Mouse (Mus musculus): ENCODE results near the gene Dhx30.
"Not testable (repeated sequence)": the region's sequence is repeated elsewhere in the genome, so short reads cannot be mapped to it uniquely, and the experiment has no call there.

The Dhx30 gene

DNA sequence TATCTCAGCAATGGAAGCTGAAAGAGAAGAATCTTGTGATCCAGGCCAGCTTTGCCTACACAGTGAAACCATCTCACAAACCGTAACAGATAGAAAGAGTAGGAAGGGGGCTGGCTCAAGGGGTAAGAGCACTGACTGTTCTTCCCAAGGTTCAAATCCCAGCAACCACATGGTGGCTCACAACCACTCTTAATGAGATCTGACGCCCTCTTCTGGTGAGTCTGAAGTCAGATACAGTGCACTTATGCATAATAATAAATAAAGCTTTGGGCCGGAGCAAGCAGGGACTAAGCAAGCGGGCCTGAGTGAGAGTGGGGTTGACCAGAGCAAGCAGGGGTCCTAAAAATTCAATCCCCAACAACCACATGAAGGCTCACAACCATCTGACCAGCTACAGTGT lies 24.3 kb downstream of the Dhx30 start:
- no peak for DNase-seq

DNA sequence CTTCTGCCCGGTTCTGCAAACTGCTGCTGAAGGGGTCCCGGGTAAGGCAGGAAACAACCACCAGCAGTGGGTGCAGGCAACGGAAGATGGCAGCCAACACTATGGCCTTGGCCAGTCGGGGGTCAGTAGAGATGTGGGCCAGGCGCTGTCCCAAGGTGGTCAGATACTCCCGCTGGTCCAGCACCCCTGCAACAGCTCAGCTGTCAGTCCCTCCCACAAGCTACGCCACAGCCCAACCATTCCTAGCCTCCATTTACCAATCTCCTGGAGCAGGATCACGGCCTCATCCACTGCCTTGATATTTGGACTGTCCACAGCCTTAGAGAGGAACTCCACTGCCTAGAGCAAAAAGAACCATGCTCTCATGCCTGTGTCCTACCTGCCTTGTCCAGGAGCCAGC lies 31.9 kb downstream of the Dhx30 start:
- DNase-seq, result no peak

DNA sequence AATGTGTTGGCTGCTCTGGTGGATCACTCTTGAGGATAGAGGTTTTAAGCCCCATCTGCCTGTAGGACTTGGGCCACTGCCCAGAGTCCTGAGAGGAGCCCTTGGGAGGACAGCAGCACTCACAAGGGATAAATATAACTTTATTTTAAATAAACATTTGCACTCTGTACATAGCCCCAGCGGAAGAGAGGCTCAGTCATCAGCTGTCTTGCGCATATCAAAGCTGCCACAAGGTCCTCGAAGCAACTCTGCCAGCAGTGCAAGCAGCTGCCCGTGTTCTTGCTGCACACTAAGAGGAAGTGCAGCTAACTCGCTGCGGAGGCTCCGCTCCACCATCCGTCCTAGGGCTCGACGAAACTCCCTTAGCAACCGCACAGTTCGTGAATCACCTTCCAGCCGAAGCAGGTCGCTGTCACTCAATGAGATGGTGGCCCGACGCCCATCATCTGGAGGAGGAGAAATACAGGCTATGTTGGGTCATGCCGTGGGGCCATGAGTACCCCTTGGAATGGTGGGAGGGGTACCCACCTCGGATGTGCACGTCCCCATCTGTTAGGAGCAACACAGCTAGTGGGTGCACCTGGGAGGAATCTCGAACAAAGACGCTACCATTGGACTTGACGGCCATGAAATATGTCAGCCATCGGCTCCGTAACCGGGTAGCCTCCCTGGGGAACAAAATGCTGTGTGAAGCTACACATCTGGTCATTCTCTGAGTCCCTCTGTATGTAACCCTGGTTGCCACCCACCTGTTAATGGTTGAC lies 33.2 kb downstream of the Dhx30 start:
- DNase-seq, result no peak

DNA sequence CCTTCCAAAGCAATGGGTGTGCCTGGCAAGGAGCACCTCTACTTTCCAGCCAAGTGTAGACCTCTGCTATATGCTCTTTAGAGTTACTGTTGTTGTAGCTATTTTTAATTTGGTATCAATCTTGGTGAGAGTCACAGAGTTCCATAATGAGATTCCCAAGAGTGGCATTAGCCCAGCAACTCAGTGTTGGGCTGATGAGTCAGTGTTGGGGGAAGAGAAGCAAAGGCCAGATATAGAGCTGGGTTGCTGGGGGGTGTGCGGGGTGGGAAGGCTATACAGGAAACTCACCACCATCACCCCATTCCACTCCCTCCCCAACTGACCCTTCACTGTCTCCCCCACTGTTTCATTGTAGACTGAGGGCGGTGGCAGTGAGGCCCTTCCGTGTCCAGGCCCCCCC lies 36.6 kb downstream of the Dhx30 start:
- DNase-seq, result no peak

DNA sequence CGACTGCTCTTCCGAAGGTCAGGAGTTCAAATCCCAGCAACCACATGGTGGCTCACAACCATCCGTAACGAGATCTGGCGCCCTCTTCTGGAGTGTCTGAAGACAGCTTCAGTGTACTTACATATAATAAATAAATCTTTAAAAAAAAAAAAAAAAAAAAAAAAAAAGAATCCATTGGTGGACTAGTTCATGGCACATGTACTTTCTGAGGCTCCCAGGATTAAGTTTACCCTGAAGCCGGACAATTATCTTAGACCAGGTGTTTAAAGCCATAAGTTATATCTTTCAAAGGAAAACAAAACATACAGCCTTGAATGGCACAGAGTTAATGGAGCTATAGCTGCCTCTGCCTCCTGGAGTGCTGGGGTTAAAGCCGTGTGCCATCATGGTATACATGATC lies 41.2 kb downstream of the Dhx30 start:
- DNase-seq, result not testable (repeated sequence)

DNA sequence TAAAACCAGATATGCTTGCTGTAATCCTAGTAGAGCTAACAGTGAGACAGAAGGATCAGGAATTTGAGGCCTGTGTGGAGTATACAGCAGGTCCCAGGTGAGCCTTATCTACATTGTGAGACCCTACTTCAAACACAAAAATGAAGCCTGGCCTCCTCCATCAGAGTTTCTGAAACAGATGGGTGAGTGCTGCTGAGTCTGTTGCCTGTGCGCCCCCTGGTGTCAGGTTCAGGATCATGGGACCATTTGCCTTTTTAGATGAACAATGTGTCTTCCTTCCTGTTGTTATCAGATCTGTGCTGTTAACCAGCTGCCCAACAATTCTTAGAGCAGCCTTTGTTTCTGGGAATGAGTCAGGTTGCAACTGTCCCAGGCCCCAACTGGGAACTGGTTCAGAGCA lies 45.8 kb downstream of the Dhx30 start:
- peak; percentile 83 for DNase-seq

DNA sequence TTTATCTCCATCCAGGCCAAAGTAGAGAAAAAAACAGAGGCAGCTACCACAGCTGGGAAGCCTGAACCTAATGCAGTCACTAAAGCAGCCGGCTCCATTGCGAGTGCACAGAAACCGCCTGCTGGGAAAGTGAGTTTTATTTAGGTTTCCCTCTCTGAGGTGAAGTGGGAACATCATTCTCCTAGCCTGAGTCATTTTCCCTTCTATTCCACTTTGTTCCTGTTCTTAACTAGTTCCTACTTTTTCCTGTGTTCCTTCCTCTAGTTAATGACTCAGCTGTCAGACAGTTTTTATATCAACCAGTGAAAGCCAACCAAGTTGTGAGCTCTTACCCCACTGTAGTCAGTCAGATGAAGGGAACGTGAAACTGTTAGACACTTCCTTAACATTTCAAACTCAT lies 46.6 kb downstream of the Dhx30 start:
- DNase-seq, result no peak

DNA sequence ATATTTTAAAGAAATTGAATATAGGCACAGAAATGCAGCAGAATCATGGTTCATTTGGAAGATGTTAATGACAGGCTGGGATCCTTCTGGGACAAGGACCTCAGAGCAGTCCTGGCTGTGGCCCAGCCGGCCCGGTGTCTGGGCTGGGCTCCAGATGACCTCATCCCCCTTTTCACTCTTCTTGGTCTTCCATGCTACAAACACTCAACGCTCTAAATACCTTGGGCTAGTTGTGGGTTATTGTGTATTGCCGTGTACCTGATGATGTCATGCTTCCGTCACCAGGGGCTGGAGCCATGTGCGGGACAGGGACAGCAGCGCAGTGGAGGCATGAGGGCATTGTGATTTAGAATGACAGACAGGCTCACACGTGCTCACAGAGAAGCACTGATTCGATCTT lies 47.3 kb downstream of the Dhx30 start:
- no peak for DNase-seq

DNA sequence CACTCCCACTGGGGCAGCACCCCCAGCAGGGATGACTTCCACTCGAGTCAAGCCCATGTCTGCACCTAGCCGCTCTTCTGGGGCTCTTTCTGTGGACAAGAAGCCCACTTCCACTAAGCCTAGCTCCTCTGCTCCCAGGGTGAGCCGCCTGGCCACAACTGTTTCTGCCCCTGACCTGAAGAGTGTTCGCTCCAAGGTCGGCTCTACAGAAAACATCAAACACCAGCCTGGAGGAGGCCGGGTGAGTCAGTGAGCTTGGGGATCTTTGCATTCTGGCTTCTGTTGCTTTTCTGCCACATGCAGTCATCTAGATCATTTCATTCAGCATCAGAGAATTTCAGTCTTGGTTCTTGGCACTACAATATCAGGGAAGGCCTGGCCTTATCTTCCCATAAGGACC lies 48.9 kb downstream of the Dhx30 start:
- no peak for DNase-seq

DNA sequence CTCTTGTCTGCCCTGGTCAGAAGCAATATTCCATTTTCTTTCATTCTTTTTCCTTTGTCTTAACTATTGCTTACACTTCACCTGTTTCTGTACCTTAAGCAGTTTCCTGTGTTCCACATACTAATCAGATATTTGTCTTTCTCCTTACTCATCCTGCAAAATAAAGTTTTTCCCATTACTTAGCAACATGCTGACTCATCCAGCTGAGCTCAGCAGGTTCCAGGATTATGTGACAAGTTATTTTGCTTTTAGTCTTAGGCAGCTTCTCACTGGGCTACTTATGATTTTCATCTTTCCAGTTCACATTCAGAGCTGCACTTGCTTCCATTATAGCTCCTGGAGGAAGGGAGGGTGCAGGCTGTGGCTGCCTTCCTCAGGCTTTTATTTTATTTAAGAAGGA lies 53.0 kb downstream of the Dhx30 start:
- DNase-seq, result no peak

DNA sequence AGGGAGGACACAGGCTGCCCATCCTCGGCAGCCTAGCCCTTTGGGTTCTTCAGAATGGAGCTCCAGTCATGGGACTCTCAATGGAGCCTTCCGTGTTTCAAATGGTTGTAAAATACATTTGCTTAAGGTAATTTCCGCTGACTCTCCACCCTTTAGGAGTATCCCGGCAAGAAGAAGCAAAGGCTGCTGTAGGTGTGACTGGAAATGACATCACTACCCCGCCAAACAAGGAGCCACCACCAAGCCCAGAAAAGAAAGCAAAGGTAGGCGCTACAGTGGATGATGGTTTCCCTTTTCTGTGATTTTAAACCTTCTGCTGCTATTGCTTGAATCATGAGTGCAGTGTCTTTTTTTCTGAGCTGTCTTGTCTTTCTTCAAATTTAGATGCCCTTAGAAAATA lies 54.8 kb downstream of the Dhx30 start:
- no peak for DNase-seq

DNA sequence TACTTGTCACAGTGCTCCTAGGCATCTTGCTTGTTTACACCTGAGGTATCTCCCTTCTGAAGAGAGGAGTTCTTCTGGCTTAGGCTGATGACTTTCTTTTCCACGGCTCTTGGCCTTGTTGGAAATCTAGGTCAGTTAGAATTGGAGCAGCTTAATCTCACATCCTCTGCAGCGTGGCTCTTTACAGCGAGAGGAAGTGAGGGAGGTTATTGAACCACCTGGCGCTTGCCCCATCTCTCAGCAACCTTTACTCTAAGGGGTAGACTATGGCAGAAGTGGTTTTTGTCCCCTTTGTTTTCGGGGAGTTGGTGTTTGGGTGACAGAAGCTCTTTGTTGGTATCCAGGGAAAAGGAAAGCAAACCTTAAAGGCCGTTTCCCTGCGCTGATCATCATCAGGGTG lies 55.2 kb downstream of the Dhx30 start:
- DNase-seq, result no peak

DNA sequence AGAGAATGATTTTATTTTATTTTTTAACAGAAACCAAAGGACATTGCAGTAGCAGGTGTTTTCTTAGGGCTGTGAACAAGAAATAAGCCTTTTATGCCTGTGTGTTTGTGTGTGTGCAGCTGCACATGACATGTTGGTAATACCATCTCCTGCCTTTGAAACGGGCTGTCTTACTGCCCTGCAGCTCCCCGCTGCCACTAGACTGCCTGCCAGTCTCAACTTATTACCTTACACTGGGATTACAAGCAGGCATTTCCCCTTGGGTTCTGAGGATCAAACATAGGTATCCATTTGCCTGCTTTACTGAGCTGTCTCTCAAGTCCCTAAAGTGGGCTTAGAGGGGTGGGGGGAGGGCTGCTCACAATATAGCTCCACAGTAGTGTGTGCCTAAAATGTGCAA lies 56.9 kb downstream of the Dhx30 start:
- no peak for DNase-seq

DNA sequence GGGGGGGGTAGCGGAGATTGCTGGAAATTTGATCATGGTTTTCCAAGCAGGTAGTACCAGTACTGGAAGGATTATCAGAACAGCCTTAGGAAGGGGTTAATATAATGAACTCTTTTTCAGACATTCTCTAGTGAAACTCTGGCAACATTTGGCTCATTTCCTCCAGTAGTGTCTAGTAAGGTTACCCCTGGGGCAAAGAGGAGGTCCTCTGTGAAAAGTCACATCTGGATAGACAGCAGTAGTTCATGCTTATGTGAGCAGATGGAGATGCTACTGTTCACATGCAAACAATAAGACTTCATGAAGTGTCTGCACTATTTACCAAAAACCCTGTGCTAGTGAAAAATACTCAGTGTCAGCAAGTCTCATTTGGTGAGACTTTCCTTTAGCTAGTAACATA lies 60.4 kb downstream of the Dhx30 start:
- DNase-seq, result no peak

DNA sequence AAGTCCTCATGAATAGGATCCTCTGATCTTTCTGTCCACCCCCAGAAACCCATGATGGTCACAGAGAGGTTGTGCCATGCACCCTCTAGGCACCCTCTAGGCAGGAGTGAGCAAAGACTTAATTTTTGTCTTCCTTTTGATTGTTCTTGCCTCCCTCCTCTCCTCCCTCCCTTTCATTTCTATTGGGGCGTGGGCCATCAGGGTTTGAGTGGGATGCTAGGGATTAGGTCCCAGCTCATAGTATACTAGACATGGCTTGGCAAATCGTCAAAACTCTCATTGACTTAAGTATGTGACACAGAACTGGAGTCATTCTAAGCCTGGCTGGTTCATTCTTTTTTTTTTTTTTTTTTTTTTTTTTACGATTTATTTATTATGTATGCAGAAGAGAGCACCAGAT lies 62.8 kb downstream of the Dhx30 start:
- DNase-seq, result peak; percentile 20

DNA sequence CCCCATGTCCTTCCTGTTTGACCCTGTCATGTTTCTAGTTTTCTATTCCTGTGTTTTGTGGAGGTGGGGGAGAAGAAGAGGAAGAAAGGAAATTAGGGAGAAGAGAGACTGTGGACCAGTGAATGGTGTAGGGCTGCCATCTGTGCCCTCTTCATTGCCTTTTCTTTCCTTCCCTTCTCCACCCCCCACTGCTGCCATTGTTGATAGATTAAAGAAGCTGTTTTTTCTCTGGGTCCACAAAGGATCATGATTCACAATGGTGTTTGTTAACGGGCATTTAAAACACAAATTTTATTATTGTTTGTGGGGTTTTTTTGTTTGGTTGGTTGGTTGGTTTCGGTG lies 63.6 kb downstream of the Dhx30 start:
- DNase-seq, result peak; percentile 28

DNA sequence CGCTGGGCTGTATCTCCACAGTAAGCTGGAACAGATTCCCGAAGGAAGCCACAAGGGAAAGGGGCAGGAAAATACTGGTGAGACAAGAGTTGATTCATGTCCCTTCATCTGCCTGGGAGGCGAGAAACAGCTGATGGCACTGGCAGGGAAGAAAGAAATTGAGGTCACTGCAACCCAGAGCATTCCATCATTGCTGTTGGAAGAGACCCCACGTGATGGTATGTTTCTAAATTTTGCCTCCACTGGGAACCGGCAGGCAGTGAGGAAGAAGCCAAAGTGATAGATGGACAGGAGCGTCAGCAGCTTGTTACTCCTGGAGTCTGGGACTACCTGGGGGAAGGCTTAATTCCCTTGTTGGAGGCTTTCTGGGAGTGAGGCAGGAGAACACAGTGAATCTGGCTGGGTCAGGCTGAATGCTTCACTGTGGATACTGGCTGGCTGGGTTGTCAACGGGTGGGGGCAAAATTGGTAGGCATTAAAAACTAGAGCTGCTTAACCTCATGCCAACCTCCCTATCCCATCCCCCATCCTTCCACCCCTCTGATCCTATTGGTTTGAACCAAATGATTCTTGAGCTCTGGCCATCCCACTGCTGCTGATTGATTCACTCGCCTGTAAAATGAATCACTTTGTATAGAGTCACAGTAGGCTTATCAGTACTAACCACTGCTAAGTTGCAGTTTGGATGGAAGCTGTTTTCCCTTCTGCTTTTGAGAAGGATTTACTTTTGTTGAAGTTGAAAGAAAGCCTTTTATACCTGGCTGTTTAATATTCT lies 64.1 kb downstream of the Dhx30 start:
- peak; percentile 76 for DNase-seq

DNA sequence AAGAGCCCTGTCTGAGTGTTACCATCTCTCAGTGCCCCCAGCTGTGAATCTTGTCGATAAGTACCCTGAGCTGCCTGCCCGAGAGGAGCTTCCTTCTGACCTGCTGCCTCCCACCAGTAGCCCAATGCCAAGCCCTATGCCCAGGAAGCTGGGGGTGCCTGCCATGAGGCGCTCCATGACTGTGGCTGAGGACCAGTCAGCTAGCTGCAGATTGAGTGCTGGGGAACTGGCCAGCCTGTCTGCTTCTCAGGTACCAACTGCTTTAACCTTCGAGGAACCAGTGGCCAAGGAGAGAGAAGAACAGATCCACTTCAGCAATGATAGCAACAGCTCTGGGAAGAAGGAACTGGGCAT lies 64.7 kb downstream of the Dhx30 start:
- no peak for DNase-seq

DNA sequence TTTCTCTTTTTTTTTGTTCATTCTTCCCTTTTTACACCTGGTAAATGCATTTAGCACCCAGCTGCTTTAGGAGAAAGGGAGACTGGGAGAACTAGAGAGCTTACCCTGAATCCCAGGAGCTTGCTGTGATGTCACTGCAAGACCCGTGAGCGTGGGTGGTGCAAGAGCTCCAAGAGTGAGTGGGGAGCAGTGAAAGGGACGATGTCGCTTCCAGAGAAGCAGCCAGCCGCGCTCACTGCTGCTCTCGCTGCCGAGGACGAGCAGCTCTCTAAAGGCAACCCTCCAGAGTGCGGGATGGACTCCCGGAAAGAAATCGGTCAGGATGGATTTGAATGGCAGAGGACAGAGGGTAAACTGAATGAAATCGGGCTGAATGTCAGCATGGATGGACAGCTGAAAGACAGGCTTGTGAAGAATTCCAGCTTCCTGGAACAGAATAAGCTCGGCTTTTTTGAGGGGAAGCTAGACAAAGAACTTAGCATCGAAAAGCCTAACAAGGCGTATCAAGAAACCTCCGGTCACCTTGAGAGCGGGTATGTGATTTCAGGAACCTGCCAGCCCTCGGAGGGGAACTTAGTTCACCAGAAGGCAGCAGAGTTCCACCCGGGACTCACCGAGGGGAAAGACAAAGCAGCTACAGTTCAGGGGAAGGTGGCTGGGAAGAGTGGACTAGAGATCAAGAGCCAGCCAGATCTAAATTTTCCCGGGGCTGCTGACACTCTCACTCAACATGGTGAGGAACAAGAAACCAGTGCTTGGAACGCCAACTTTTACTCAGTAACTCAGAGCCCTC lies 65.6 kb downstream of the Dhx30 start:
- peak; percentile 66 for DNase-seq

DNA sequence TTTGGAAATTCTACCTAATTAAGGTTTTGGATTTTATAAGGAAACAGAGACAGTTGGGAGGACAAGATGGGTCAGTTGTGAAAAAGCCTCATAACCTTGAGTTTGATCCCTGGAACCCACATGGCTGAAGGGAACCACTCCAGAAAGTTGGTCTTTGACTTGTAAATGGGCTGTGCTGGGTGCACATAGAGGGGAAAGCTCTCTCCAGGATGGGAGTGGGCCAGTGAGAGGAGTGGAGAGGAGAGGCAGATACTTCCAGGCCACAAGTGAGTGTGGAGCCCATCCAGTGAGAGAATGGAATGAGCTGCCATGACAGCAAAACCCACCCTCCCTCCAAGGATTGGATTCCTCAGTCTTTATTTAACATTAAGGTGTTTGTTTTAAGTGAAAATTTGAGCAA lies 66.4 kb downstream of the Dhx30 start:
- DNase-seq, result no peak

DNA sequence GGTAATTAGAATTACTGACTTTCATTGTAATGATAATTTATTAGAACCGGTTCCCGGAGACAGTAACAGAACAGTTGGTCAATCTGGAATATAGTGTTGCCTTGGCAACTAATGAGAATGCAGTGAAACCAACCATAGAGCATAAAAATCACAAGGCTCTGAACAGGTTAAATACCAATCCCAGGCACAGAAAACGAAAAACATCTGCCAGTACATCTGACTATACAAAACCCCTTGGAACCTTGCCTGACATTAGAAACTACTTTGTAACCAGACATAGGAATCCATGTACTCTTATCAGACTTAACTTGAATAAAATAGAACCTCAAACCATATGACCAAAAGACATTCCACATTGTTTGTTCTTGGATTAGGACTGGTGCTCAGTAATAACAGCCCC lies 69.8 kb downstream of the Dhx30 start:
- DNase-seq, result no peak

DNA sequence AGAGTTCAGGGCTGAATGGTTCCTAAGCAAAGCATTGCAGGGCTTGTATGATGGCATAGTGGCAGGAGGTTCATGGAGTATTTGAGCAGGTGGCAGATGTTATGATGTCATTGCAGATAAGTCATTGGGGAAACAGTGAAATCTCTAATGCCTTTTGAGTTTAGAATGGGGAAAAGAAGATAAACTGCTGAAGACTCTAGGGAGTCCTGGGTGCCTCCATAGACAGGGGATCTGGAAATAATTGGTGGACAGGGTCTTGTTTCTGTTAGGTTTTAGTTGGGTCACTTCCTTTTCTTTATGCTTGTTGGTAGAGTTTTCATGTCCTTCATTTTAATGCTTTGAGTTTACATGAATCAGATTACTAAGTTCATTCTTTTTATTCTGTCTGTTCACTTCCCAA lies 70.4 kb downstream of the Dhx30 start:
- DNase-seq, result no peak

DNA sequence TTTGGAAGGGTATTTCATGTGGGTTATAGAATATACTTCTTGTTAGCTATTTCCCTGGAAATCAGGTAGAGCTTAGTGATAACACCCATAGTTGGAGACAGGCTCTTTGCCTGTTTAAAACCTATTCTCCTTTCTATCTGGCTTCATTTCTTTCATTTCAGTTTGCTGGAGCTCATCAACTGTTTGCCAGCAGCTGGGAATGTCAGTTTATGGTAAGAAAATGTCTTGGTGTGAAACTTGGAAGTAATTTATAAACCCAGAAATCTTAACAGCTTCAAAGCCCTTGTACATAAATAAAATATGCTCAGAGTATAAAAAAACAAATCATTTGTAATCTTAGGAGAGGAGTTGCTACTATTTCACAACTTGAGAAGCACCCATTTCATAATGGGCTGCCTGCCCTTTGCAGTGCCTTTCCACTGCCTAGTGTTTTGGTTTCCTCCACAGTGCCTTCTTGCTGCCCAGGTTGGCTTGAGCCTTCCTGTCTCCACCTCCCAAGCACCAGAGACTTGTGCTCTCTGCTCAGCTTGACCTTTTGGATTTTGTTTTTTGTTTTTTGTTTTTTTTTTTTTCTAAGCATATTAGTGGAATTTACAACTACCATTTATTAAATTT lies 71.8 kb downstream of the Dhx30 start:
- no peak for DNase-seq

DNA sequence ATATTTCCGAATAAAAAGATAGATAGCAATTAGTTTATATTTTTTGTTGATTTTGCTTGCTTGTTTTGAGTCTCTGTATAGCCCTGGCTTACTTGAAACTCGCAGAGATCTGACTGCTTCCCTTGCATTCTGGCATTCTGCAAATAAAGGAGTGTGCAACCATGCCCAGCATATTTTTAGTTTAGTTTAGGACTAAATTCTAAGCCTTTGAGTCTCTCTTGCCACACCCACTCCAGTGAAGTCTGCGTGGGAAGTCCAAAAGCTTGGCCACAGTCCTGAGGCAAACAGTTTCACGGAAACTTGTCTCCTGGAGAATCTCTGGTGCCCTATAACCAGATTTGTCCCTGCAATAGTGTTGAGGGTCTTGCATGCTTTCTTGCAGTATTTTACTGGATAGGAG lies 73.3 kb downstream of the Dhx30 start:
- no peak for DNase-seq

Measured in retina, postnatal 1 day (tissue).